Mouse (Mus musculus) bone marrow macrophage, adult 2 months (primary cell): ENCODE measurements around the gene Ssna1.

Source experiments
- CTCF ChIP-seq: IDR thresholded peaks from 2 replicates; pipeline ENCODE4 v1.5.1; 2012; ENCODE audit warnings: low read depth, mild to moderate bottlenecking, low read length, moderate library complexity
- POLR2A ChIP-seq: IDR thresholded peaks from 2 replicates; pipeline ENCODE4 v1.6.1; 2012; ENCODE audit warnings: mild to moderate bottlenecking, low read depth, low read length, borderline replicate concordance

DNA sequence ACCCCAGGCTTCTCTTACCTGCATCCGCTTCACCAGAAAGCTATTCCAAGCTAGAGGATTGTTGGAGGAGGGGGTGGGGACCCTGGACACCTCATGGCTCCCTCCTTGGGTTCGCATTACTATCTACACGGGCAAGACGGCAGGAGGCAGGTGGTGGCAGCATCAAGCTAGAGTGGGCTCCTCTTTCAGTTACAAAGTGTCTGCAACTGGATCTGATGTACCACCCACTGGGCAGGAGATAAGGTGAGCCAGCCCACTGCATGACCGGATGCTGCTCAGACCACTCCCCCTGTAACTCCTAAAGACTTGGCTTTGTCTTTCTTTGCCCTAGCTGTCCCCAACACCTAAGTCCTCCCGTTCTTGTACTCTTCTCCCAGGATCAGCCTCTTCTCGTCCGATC, 35.6 kb downstream of the Ssna1 start, which contains the start of gene Rnf224:
- TF ChIP-seq CTCF, result no peak
- no peak for TF ChIP-seq POLR2A
